Mouse (Mus musculus): ENCODE results near the gene Pnkp. TPM values are rescaled to one million over a fixed set of nuclear protein-coding genes. Genes with fewer than 3 reads are reported as not detected.
A peak's percentile ranks its signal among the peaks of the same experiment; 100 is the strongest.

Pnkp gene
- polyA plus RNA-seq, 2 experiments, result 14.3 to 15.6 TPM

GRCm38 (mm10) chr7:44890737-44891136 is 33.8 kb downstream of the Pnkp start:
- Histone ChIP-seq H3K9ac (replicated peaks) (no peak overlapping the region), H3K27me3 (ENCODE audit: control insufficient read depth, insufficient read depth, low read length) (no peaks in the 10 kb centered on the region), H3K4me1 (replicated peaks; ENCODE audit: control insufficient read depth in 2 of 2, insufficient read depth in 2 of 2, low read length in 1 of 2) (peaks cover 17 to 23% of the 10 kb centered on the region in 2 experiments), H3K4me2 (ENCODE audit: low read depth) (peak overlapping the region; percentile 88), H3K36me3 (replicated peaks; ENCODE audit: control insufficient read depth, insufficient read depth, low read depth) (no peaks in the 10 kb centered on the region; the same call in 1 of the 2 replicates), H3K9me3 (ENCODE audit: control insufficient read depth, low read length) (no peaks in the 10 kb centered on the region), H3K4me3 (ENCODE audit: insufficient read depth in 1 of 2, low read depth in 2 of 2, low read length in 2 of 2) (peak overlapping the region; percentile 78 to 89; a peak in 3 of 4 replicates), H3K27ac (no peak overlapping the region)
- WGBS (ENCODE audit: insufficient replicate concordance), result 77% methylated on average over 4 of the region's 4 CpGs
- no peak for DNase-seq (ENCODE audit: low read depth in 3 of 3, low spot score in 3 of 3)
- ATAC-seq (ENCODE audit: insufficient read depth), result no peak
- TF ChIP-seq EP300 (IDR thresholded peaks at IDR 0.05; ENCODE audit: low read depth), result no peak
- no peak for TF ChIP-seq CTCF (IDR thresholded peaks at IDR 0.05; ENCODE audit: low read depth)

- peak; percentile 30 for ATAC-seq (ENCODE audit: insufficient read depth)
- H3K9me3 ChIP-seq (ENCODE audit: control insufficient read depth, low read length), result no peaks in the 10 kb centered on the region
- no peaks in the 10 kb centered on the region; the same call in 1 of the 2 replicates for H3K36me3 ChIP-seq (replicated peaks; ENCODE audit: control insufficient read depth, insufficient read depth, low read depth)
- H3K4me1 ChIP-seq (replicated peaks; ENCODE audit: control insufficient read depth in 2 of 2, insufficient read depth in 2 of 2, low read length in 1 of 2), result peaks cover 17 to 25% of the 10 kb centered on the region in 2 experiments
- TF ChIP-seq EP300 (IDR thresholded peaks at IDR 0.05; ENCODE audit: low read depth), result no peak
- TF ChIP-seq CTCF (IDR thresholded peaks at IDR 0.05; ENCODE audit: low read depth), result no peak
- H3K4me3 ChIP-seq (ENCODE audit: insufficient read depth in 1 of 2, low read depth in 2 of 2, low read length in 2 of 2), result peak overlapping the region; percentile 78 to 89
- no peaks in the 10 kb centered on the region for H3K27me3 ChIP-seq (ENCODE audit: control insufficient read depth, insufficient read depth, low read length)
- 18% methylated on average over 6 of the region's 6 CpGs for WGBS (ENCODE audit: insufficient replicate concordance)
- H3K9ac ChIP-seq (replicated peaks), result peak overlapping the region; percentile 74
- peak overlapping the region; percentile 93 for H3K27ac ChIP-seq
- H3K4me2 ChIP-seq (ENCODE audit: low read depth), result peak overlapping the region; percentile 88
- DNase-seq (ENCODE audit: low read depth in 3 of 3, low spot score in 3 of 3), result no peak
Measured at GRCm38 (mm10) chr7:44891611-44892010, 34.7 kb downstream of the Pnkp start.

GRCm38 (mm10) chr7:44892276-44892921 is 35.5 kb downstream of the Pnkp start, which contains the start of gene Med25:
Med25 (minus strand) TSS chr7:44892712.
- H3K9me3 ChIP-seq (ENCODE audit: control insufficient read depth, low read length), result no peaks in the 10 kb centered on the region
- H3K27me3 ChIP-seq (ENCODE audit: control insufficient read depth, insufficient read depth, low read length), result no peaks in the 10 kb centered on the region
- DNase-seq (ENCODE audit: low read depth in 3 of 3, low spot score in 3 of 3) (peak; percentile 72 to 75 (median 74)), ATAC-seq (ENCODE audit: insufficient read depth) (peak; percentile 77)
- H3K4me2 ChIP-seq (ENCODE audit: low read depth), result peak within 1 kb of the TSS; percentile 88
- TF ChIP-seq EP300 (IDR thresholded peaks at IDR 0.05; ENCODE audit: low read depth) (no peak), CTCF (IDR thresholded peaks at IDR 0.05; ENCODE audit: low read depth) (no peak)
- peaks cover 17 to 29% of the 10 kb centered on the region in 2 experiments for H3K4me1 ChIP-seq (replicated peaks; ENCODE audit: control insufficient read depth in 2 of 2, insufficient read depth in 2 of 2, low read length in 1 of 2)
- peak within 1 kb of the TSS; percentile 93 for H3K27ac ChIP-seq
- peak within 1 kb of the TSS; percentile 78 to 89 for H3K4me3 ChIP-seq (ENCODE audit: insufficient read depth in 1 of 2, low read depth in 2 of 2, low read length in 2 of 2)
- under 1% methylated on average over 56 of the region's 56 CpGs for WGBS (ENCODE audit: insufficient replicate concordance)
- no peaks in the 10 kb centered on the region; the same call in 1 of the 2 replicates for H3K36me3 ChIP-seq (replicated peaks; ENCODE audit: control insufficient read depth, insufficient read depth, low read depth)
- peak within 1 kb of the TSS; percentile 74 for H3K9ac ChIP-seq (replicated peaks)

- no peaks in the 10 kb centered on the region for H3K9me3 ChIP-seq (ENCODE audit: control insufficient read depth, low read length)
- DNase-seq (ENCODE audit: low read depth in 3 of 3, low spot score in 3 of 3) (no peak), ATAC-seq (ENCODE audit: insufficient read depth) (no peak)
- WGBS (ENCODE audit: insufficient replicate concordance), result 42% methylated on average over 8 of the region's 8 CpGs
- H3K4me1 ChIP-seq (replicated peaks; ENCODE audit: control insufficient read depth in 2 of 2, insufficient read depth in 2 of 2, low read length in 1 of 2), result peaks cover 17 to 29% of the 10 kb centered on the region in 2 experiments
- H3K4me2 ChIP-seq (ENCODE audit: low read depth), result peak overlapping the region; percentile 88
- no peak overlapping the region; the same call in 1 of the 2 replicates for H3K9ac ChIP-seq (replicated peaks)
- no peak for TF ChIP-seq EP300 (IDR thresholded peaks at IDR 0.05; ENCODE audit: low read depth)
- TF ChIP-seq CTCF (IDR thresholded peaks at IDR 0.05; ENCODE audit: low read depth), result no peak
- no peaks in the 10 kb centered on the region; the same call in 1 of the 2 replicates for H3K36me3 ChIP-seq (replicated peaks; ENCODE audit: control insufficient read depth, insufficient read depth, low read depth)
- no peaks in the 10 kb centered on the region for H3K27me3 ChIP-seq (ENCODE audit: control insufficient read depth, insufficient read depth, low read length)
- no peak overlapping the region for H3K27ac ChIP-seq
- peak overlapping the region in 1 of 2 experiments; percentile 78; a peak in 2 of 4 replicates for H3K4me3 ChIP-seq (ENCODE audit: insufficient read depth in 1 of 2, low read depth in 2 of 2, low read length in 2 of 2)
Measured at GRCm38 (mm10) chr7:44893197-44893596, 36.3 kb downstream of the Pnkp start.

- H3K4me2 ChIP-seq (ENCODE audit: low read depth), result no peak overlapping the region
- no peak overlapping the region for H3K4me3 ChIP-seq (ENCODE audit: insufficient read depth in 1 of 2, low read depth in 2 of 2, low read length in 2 of 2)
- no peaks in the 10 kb centered on the region for H3K9me3 ChIP-seq (ENCODE audit: control insufficient read depth, low read length)
- H3K27me3 ChIP-seq (ENCODE audit: control insufficient read depth, insufficient read depth, low read length), result no peaks in the 10 kb centered on the region
- DNase-seq (ENCODE audit: low read depth in 3 of 3, low spot score in 3 of 3) (no peak), ATAC-seq (ENCODE audit: insufficient read depth) (no peak)
- no peak overlapping the region for H3K27ac ChIP-seq
- peaks cover 22 to 35% of the 10 kb centered on the region in 2 experiments for H3K4me1 ChIP-seq (replicated peaks; ENCODE audit: control insufficient read depth in 2 of 2, insufficient read depth in 2 of 2, low read length in 1 of 2)
- 75% methylated on average over 3 of the region's 3 CpGs for WGBS (ENCODE audit: insufficient replicate concordance)
- TF ChIP-seq EP300 (IDR thresholded peaks at IDR 0.05; ENCODE audit: low read depth) (no peak), CTCF (IDR thresholded peaks at IDR 0.05; ENCODE audit: low read depth) (no peak)
- H3K9ac ChIP-seq (replicated peaks), result no peak overlapping the region
- peaks cover 1% of the 10 kb centered on the region for H3K36me3 ChIP-seq (replicated peaks; ENCODE audit: control insufficient read depth, insufficient read depth, low read depth)
Measured at GRCm38 (mm10) chr7:44894175-44894574, 37.2 kb downstream of the Pnkp start.

Data from liver, embryonic 14.5 days (tissue).